Mouse (Mus musculus) heart, postnatal 0 days (tissue): ENCODE data around the gene Mob3b.

Source experiments
- CTCF ChIP-seq: IDR thresholded peaks from 2 replicates; pipeline ENCODE4 v1.5.1; 2016; ENCODE audit warnings: antibody characterized with exemption, control low read depth, low read depth
- EP300 ChIP-seq: IDR thresholded peaks from 2 replicates; pipeline ENCODE4 v1.6.1; 2016; ENCODE audit warnings: antibody characterized with exemption, low read depth

DNA sequence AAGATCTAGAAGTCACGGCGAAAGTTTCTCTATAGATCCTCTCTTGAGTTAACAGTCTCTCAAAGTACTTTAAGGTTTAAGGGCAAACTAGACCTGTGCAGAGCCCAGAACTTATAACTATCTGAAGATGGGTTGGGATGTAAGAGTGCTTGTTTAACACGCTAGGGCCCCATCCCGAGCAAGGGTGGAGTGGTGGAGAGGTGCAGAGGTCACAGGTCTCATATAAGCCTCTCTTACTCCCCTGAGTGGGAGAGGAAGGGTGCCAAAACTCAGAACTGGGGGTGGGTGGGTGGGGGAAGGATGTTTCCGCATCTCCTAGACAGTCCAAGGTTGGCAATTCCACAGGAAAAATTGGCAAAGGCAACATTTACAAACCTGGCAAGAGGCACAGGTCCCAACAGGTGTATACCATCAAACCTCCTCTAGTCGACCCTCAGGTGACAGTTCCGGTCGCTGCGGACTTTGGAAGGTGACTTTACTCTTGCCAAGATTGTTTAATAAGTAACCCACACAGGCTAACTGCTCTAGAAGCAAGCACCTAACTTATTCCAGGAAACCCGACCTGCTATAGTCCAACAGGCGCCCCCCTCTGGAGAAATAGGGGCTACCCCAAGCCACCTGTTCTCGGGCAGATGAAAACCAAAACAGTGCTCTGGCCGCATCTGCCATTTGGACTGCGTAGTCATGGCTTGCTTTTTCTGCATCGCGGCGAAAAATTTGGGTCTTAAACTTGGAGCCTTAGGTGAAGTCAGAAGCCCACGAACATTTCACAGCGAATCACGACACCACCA is 2.0 kb downstream of the Mob3b start:
- TF ChIP-seq CTCF (peak; percentile 20), EP300 (no peak)
